Mouse (Mus musculus) brain, embryonic 14.5 days (tissue): ENCODE data around the gene Cenpt.

Experiments
- CTCF ChIP-seq: fragments of 200-500 bp; IDR thresholded peaks from 2 replicates; pipeline ENCODE4 v1.5.1; 2012; ENCODE audit warnings: inconsistent platforms, mild to moderate bottlenecking, moderate library complexity, borderline replicate concordance; ENCODE audit not compliant: insufficient read depth, insufficient read length; ENCODE audit errors: extremely low read depth
- POLR2A ChIP-seq: fragments of 200-500 bp; IDR thresholded peaks from 2 replicates; pipeline ENCODE4 v1.6.1; 2012; ENCODE audit warnings: mild to moderate bottlenecking, inconsistent platforms, borderline replicate concordance; ENCODE audit not compliant: poor library complexity, insufficient read depth, insufficient read length, severe bottlenecking; ENCODE audit errors: extremely low read depth

GRCm38 (mm10) chr8:105811061-105811460 lies 42.0 kb downstream of the Cenpt start:
- TF ChIP-seq CTCF (no peak), POLR2A (no peak)
